Mouse (Mus musculus) urinary bladder, adult 2 months (tissue): ENCODE data around the gene Skp2. TPM values are rescaled to one million over a fixed set of nuclear protein-coding genes. Genes with fewer than 3 reads are reported as not detected.

Experiments
- DNase-seq: peaks from one replicate; pipeline ENCODE4 v3.0.0; 2022; ENCODE audit warnings: low spot score
- polyA plus RNA-seq: library from polyadenylated mRNA; depleted of rRNA; stranded (reverse); fragments of >200 nt; gene quantifications from 2 replicates; pipeline ENCODE4 v1.2.3, GENCODE M21; 2012; rRNA removed

Skp2 gene
- polyA plus RNA-seq, 1 experiment: 1.5 TPM

DNA sequence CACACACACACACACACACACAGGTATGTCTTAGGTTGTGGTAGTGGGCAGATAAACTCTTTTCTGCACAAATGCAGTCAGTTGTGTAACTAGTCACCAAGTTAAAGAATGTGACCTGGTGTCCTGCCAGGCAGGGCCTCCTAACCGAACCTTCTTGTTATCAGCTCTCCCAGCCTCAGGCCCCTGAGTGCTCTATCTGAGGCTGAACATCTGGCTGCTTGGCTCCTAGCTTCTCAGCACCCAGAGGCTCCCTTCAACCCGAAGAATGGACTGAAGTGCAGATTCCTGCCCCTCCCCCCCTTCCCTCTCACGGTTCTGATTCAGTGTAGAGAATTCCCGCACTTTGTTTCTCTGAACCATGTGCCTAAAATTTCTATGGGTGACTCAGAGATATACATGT is 80.6 kb downstream of the Skp2 start:
- DNase-seq: no peak

DNA sequence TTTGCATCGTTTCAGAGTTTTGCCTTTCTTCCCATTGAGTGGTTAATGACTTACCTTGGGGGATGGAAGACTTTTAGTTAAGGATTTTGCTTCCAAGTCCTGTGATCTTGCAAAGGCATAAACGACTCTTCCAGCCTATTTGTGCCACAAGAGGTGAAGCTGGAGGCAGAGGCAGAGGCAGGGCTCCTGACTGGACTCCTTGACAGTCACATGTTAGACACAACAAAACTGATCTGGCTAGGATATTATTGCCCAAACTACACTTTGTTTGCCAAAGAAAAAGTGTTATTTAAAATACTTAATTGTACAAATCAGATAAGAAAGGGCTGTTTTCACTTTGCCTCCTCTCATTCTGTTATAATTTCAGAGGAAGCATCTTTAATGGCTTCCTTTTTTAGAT is 81.1 kb downstream of the Skp2 start:
- no peak for DNase-seq

DNA sequence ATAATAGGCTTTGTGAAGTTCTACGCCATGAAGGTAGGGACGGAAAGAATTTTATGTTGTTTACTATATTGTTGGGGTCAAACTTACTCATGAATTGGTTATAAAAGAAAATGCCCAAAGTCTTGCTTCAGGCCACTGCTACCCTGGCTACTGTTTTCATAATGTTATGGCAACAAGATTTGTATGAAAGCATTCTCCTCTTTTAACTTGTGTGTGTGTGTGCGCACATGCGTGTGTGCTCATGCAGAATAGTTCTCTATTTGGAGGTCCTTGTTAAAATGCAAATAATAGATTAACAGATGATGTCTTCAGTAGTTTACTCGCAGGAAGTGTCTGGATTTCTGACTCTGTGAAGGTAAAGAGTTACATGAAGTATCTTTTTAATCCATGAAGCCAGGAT is 81.5 kb downstream of the Skp2 start:
- no peak for DNase-seq

DNA sequence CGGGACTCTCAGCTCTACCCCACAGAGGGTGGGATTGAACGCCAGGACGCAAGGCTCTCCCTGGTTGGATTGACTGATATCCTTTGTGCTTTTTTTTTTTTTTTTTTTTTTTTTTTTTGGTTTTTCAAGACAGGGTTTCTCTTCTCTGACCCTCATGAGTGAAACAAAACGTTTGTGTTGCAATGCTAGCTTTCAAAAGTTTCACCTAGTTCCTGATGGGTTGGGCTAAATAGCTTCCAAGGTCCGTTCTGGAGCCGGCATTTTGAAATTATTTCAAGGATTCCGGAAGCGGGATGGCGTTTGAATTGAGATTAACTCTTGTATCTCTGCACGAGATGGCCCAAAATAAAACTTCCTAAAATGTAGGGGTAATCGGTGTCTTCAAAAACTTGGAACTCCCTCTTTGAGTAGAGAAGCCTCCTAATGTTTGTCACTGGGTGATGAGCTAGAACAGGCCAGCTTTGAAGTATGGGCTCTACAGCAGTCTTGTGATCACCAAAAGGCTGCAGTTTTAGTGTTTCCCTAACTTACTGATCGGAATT is 82.1 kb downstream of the Skp2 start:
- no peak for DNase-seq

DNA sequence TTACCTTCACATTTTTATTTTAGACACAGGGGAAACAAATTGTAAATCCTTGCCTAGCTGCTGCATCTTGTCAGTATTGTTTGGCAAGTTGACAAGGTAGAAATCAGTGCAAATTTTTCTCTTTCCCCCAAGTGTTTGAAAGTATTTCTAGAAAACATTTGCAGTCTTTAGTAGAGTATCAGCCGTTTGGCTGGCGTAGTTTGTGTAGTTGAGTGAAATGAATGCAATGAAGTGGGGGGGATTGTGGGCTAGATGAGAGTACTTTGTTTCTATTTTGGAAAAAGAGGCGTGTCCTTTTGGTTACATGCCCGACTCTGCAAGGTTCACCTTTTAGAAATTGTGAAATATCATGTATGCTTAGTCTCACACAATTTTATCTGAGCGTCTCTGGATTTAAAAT is 82.6 kb downstream of the Skp2 start:
- DNase-seq: no peak

DNA sequence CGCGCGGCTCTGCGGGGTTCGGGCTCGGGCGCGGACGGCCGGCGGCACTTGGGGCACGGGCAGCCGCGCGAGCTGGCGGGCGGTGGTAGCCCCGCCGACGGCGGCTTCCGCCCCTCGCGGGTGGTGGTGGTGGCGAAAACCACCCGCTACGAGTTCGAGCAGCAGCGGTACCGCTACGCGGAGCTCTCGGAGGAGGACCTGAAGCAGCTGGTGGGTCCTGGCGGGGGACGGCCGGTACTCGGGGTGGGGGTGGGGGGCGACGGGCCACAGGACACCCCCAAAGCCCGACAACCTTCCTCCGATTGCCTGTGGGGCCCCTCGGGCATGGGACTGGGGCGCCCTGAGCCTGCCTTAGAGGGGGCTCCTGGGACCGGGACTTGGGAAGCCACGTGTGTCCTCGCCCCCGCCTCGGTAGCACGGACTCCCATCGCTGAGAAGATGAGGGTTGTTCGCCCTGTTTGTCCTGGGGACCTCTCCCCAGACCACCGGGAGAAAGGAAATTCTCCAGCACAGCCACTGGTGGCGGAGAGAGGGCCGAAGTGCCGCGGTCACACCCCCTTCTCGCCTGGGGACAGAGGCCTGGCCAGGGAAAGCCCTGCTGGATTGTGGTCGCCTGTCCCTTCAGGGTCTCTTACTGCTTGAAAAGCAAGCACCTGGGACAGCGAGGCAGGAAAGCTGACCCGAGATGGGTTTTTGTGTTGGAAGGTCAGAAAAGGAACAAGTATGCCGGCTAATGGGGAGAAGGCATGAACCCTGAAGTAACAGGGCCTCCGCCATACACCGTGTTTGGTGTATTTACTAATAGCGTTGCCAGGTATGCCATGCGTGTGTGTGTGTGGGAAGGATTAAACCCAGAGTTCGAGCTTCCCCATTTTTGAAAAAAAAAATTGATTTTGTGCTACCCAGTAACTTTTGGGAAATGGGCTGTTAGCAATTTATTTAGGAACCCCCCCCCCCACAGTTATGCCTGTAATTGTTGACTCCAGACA is 83.4 kb downstream of the Skp2 start:
- DNase-seq: peak; percentile 42

DNA sequence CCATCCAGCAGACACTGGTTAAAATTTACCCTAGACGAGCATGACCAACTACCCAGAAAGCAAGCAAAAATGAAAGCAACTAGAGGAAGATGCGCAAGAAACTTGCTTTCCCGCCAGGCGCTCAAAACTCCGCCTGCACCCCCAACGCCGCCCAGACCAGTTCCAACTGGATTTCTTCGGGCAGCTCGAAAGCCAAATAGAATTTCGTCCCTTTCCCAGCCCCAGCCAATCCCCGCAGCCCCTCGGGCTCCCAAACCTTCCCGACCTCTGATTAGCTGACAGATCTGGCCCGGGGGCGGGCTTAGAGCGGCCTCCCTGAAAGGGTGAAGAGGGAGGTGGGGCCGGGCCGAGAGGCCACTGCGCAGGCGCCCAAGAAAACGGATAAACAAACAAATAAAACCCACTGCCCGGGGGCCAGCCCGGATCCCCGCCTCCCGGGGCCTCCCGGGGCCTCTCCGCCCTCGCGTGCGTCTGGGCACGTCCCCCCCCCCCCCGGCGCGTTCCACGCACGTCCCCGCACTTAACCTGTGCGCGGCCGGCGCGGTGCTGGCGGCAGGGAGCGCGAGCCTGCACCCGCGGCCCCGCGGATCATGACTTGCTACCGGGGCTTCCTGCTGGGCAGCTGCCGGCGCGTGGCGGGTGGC is 84.2 kb downstream of the Skp2 start, which contains the start of gene Nadk2:
TSS of gene Nadk2 (plus strand) at position 349 of the 644 bp plus-strand sequence.
- peak; percentile 93 for DNase-seq

DNA sequence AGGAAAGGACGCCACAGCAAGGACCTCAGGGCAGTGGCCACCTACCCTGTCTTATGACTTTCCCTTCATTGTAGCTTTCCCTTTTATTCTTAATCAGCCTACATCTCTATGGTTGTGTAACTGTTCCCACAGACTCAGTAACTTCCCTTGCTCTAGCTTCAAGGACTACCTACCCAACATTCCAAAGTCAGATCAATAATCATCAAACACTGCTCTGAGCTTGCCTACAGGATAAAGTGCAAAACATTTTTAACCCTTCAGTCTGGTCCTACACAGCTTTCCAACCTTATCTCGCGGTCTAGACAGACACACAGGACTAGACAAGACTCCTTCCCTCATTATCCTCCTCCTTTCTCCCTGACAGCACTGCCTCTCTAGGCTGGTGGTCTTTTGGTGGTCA is 84.9 kb downstream of the Skp2 start:
- no peak for DNase-seq

DNA sequence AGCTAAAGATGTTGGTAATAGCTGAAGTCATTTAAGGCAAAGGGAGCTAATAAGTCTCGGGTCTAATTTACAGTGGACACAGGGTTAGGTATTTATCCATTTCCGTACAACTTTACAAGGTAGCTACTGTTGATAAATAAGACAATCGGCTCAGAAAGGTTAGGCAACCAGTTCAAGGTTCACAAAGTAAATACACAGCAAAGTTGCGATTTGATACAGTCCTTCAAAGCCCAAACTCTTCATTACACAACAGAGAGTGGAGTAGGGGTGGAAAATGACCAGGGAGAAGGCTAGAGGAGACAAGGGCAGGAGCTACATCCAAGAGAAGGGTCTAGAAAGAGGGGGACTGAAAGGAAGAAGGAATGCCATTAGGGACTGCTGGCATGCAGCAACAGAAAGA is 86.3 kb downstream of the Skp2 start:
- DNase-seq: no peak

Other genes with a start within 250 kb of the Skp2 start
- gene Ranbp3l, start 187.5 kb downstream of the Skp2 start, polyA plus RNA-seq: 0.44 and 0.45 TPM in 2 replicates
- 16.1 and 17.6 TPM in 2 replicates for gene Nadk2, start 84.2 kb downstream of the Skp2 start, polyA plus RNA-seq
- gene Lmbrd2, start 14.9 kb downstream of the Skp2 start, polyA plus RNA-seq: 9.3 and 9.5 TPM in 2 replicates
- gene Ugt3a1, start 121.5 kb upstream of the Skp2 start, polyA plus RNA-seq: not detected in 2 replicates
- gene Ugt3a2, start 180.1 kb upstream of the Skp2 start, polyA plus RNA-seq: 0.03 TPM in 1 of 2 replicates, not detected in the other